Mouse (Mus musculus) CD4-positive, CD25-positive, alpha-beta regulatory T cell, adult 2 months (primary cell): ENCODE measurements around the gene Rapgef2.

Source experiments
- DNase-seq: peaks from one replicate; pipeline ENCODE4 v3.0.0-alpha.2; 2012; ENCODE audit warnings: low read depth, low spot score

Gene Rapgef2

DNA sequence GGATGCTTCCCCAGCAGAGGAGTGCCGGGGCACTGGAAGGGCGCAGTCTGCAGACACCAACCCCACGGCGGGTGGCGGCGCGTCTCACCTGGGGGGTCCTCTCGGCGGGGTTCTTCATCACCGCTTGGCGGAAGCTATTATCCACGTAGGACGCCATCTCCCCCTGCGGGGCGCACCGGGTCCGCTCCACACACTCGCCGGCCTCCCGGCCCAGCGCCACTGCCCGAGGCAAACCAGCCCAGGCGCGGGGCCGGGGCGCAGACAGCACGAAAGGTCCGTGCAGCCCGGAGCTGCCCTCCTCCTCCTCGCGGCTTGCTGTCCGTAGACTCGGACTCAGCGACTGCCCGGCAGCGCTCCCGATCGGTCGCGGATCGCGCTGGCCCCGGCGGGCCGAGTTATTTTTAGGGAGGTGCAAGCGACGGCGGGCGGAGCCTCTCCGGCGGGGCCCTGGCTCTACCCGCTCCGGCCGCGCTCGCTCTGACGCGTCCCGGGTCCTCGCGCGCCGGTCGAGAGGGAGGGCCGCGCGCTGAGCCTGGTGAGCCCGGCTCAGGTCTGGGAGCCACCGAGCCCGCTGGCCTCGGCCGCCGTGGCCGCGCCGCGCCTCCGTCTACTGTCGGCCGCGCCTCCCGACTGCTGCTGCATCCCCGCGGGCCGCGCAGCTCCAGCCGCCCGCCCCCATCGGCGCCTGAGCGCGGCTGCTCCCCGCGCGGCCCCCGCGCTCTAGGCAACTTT is at the start of gene Rapgef2:
TSS of gene Rapgef2 (minus strand) at position 142 of the 732 bp plus-strand sequence.
- peak; percentile 66 for DNase-seq

DNA sequence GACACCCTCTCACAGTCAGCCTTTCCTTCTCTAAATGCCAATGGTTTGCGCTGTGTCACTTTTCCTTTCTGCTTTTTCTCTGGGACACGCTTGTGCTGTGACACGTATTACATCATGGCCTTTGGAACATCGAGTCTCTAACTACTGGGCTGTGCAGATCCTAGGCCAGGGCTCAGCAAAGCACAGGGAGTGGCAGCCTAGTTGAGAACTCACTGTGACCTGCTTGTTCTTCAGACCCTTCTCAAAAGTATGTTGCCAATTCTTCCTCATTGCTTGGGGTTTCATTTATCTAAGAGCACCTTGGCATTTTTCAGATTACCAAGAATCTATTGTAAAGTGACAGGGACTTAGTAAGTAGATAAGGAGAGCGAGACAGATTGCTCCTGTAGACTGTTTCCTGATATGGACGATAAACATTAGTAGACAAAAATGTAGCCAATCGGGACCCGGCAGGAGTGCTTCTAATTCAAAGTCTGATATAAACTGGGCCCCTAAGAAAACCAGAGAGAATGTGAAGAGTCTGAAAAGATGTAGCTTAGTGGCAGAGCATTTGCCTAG is 47.4 kb upstream of the Rapgef2 start:
- DNase-seq = no peak

DNA sequence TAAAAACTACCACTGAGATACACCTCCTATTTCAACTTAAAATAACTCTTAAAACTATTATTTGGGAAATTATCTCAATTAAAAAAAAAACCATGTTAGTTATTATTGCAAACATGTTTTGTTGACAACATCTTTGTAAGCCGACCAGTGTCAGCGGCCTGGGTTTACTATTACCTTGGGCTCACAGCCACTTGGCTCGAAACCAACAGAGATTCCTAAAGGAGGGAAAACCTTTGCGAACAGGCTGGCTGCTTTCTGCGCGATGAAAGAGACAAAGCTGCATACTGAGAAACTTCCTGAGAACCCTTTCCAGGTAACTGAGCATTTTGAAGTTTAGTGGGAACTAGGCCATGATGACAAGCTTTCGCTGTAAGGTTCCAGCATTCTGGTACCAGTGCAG is 46.7 kb upstream of the Rapgef2 start:
- no peak for DNase-seq

DNA sequence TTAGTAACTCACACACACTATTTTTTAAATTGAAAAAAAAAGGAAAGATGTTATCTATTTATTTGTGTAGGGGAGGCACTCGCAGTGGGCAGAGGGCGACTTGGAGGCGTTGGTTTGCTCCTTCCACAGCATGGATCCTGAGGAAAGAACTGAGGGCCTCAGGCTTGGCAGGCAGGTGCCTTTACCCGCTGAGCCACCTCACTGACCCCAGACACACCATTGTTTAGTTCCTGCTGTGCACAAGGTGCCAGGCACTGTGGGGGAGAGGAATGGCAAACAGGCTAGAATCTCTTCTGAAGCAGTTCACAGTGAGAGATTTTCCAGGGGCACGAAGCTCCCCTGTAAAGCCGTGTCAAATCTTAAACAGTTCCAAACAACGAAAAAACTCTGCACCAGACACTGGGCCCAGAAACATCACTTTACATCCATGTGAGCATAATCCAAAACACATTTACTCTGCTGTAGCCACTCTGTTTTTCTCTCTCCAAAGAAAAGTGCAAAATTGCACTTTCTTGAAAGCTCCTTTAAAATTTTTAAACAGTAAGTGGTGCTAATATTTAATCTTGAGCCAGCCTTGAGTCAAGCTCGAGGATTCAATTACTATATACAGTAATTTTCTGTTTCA is 43.5 kb upstream of the Rapgef2 start:
- DNase-seq = no peak

DNA sequence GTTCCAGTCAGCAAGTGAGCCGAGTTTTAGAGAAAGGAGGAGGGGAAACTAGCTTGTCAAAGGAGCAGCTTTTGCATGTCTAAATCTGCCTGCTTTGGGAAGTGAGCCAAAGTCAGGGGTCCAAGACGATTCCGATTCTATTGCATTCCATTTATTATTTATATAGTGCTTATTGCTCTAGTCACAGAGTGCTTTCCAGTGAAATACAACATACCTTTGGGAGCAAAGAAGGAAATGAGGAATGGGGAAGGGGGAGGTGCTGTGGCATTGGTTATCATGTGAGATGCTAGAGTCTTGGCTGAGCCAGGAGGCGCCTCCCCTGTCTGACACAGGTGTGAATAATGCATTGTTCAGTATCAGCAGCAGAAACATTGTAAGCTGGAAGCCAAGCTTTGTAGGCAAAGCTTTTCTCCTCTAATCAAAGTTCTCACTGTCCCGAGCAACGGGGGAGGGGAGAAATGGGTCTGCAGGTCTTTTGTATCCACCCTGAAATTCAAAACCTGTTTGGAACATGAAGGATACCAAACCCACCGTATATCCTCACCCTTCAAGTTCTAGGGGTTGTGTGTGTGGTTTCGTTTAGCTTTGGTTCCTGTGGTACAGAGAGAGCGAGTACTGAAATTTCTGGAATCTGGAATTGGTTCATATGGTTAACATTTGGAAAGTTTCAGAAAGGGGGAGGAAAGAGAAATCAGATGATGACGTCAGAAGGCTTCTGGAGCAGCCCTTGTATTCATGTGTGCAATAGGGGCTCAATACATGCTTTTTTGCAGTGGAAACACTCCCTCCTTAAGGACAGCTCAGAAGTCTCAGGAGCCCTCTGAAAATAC is 38.6 kb upstream of the Rapgef2 start:
- no peak for DNase-seq

DNA sequence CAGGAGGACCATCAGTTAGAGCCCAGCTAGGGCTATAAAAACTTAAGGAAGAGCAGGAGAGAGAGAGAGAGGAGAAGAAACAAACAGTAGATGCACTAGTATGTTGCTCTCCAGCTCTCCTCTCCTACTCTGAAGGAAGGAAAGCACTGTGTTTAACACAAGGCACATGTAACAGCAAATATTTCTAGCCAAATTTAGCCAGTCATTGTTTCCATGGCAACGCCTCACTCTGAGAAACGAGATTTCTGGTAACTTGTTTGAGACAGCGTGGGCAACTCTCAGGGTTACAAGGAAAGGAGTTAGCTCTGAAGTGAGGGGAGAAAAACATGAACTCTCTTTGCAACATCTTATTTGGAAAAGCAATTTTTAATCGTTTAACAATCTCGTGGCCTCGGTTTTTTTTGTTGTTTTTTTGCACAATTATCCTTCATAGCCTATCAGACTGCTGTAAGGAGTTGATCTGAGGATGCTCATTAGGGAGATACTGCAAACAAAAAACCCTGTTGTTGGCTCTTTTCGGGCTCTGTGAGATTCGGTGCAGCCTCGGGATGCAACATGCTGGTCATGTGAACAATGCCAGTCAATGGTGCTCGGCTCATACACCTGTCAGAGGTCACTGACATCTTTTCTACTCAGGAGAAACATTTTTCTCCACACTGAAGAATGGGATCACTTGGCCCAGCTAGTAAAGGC is 27.8 kb upstream of the Rapgef2 start:
- no peak for DNase-seq

DNA sequence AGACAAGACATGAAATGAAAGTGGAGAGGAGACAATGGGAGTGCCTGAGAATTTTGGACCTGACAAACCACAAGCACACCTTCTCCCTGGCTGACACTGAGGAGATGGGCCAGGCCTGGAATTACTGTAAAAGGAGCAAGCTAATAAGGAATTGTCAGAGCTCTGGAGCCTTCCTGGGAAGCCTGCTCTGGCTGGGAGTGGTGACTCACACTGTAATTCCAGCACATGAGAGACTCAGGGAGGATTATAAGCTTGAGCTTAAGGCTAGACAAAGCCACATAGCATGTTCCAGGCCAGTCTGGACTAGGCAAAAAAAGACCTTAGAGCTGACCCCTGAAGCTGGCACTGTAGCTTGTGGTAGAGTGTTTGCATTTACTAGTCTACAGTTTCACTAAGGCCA is 25.6 kb upstream of the Rapgef2 start:
- no peak for DNase-seq

DNA sequence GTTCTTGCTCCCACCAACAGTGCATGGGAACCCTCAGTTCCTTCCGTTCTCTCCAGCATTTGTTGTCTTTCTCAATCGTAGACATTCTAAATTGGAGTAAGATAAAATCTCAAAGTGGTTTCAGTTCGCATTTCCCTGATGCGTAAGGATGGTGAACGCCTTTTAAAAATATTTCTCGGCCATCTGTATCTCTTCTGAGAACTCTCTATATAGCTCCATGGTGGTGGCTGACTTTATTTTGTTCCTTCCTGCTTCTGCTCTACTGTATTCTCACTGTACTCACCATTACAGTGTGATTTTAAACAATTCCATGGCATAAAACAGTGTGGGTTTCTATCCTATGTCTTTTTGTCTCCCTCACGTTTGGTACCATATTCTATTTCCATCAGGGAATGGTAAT is 23.9 kb upstream of the Rapgef2 start:
- DNase-seq = no peak

DNA sequence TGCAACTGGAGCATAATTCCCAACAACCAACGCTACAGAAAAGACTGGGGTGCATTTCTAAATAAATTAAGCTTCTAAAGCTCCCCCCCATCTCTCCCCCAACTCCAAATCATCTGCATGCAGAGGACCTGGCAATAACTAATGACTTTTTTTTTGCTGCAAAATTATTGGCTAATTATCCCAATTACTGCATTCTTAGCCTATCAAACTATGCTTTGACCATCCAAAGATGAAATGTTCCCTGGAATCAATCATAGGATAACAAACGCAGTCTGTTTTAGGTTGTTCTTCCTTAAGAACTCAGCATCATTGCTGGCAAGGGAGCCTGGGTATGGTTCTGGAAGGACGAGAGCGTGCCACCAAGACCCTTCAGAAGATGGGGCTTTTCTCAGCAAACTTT is 22.3 kb upstream of the Rapgef2 start:
- no peak for DNase-seq

DNA sequence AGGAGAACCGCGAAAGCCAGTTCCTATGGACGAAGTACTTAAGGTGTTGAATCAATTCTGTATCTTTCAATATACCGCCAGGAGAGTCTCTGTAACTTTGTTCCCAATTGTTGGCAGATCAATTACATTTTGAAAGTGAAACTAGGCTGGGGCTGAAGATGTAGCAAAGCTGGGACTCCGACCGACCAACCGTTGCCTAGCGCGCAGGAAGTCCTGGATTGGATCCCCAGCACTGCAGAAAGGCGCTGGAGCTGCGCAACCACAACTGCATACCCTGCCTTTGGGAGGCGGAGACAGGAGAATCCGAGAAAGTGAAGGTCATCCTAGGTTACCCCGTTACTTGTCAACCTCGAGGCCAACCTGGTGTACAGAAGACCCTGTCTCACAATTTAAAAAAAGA is 13.1 kb upstream of the Rapgef2 start:
- no peak for DNase-seq

DNA sequence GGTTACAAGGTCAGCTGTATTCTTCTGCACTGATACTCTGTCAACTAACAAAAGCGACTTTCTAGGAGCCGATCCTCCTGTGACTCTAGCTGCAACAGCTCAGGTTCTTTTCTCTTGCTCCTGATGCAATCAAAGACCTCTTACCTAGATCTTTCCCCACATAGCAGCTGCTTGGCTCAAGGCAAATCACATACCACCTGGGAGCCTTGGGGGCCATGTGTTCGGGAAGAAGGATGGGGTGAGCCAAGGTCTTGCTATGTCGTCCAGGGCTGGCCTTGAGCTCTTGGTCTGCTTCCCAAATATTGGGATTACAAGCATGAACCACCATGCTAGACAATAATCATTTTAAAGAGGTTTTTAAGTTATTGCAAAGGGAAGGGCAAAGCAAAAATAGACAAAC is 11.0 kb upstream of the Rapgef2 start:
- no peak for DNase-seq

DNA sequence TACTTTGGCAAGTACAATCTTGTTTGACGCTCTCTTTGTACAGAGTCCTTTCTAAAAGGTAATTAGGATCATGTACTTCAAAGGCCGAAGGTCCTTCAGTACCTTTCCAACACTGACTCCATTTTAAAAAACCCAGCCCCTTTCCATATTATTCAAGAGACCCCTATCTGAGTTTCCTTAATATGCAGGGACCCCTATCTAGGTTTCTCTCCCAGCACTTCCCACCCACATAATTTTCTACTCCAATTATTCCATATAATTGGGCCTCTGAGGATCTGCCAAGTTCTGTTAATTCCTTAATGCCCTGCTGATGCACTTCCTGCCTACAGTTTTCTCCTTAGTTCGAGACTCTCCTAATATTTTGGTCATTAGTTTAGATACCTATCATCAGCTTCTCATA is 10.3 kb upstream of the Rapgef2 start:
- DNase-seq = no peak

DNA sequence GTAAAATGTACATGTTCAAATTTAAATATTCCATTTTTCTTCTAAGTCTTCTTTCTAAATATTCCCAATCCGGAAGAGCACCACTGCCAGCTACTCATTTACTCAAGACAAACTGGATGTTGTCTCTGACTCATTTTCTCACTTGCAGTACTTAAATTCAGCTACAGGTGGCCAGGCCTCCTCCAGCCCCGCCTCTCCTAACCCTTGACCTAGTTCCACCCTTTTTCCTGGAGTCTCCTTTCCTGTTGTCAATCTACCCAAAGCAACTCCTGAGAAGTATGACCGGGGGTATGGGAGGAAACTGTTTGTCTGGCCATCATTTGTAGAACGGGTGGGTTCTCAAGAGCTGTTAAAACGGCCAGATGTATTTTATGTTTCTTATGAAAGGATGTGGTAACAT is 9.7 kb upstream of the Rapgef2 start:
- DNase-seq = peak; percentile 11

DNA sequence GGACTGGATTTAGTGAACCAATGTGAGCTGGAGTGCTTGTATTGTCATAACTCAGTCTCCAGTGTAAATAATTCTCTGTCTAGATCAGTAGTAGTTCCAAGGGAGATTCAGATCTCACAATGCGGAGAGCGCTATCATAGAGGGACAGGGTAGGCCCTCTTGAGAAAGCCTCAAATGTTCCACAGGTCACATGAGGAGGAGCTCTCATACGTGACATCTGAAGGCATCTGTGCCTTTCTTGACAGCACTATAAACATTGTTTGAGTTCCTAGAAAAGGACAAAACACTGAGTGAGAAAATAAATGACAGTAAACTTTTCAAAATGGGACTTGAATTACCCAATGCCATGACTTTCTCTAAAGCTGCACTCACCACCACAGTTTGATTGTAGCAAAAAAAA is 8.4 kb upstream of the Rapgef2 start:
- no peak for DNase-seq

DNA sequence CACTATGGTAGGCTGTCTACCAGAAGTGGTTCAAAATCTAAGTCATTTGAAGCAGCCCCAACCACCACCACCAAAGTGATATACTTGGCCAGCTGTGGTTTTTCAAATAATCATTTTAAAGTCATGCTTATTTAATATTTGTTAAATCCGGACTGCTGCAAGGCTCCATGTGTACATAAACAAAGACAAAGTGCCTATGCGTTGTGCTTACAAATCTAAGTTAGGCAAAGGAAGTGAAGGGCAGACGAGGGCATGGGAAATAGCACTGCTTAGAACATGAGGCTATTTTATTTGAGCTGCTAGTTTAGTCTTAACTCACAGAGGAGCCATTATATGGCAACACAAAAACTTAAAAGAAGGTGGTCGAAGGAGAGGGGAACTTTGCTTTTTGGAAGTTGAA is 6.7 kb upstream of the Rapgef2 start:
- no peak for DNase-seq

DNA sequence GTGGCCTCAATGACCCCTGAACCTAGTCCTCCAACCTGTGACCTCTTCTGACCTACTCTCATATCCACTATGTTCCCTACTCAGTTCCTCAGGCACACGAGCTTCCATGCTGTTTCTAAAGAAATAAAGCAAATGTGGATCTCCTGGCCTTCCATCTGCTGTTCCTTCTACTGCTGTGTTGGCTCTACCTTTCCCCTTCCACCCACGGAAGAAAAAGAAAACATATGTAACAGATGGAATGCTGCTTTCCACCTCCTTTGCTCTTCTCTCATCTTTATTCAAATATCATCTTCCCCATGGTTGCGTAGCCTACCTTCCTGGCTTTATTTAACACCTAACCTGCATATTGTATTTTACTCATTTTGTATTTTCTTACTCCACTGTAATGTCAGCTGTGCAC is 2.7 kb upstream of the Rapgef2 start:
- DNase-seq = no peak

DNA sequence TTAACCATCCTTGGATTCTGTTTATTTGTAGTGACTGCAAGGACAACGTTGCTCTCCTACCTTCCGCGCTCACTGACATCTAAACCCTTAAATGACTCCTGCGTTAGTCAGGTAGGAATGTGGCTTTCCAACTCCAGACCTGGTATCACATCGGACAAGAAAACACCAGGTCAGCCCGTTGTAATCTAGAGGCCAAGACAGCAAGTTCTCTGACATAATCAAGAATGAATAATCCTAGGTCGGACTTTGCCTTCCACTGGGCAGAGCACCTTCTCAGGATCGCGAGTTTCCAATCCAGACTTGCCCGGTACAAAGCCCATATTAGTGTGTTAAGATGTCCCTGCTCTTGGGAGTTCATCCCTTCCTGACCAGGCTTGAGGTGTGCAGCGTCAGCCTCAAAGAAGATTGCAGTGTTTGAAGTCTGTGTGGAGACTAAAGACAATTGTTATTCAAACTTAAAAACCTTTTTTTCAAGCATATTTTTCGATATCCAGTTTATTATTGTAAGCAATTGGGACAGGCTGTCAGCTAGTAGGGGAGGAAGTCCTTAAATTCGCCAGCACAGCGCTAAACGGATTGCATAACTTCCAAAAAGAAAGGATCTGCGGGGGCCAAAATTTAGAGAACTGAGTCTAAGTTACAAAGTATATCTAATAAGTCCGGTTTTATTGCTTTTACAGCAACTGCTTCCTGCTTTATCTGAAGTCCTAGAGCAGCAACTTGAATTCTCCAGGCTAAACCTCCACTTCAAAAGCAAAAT is 1.6 kb upstream of the Rapgef2 start:
- no peak for DNase-seq

DNA sequence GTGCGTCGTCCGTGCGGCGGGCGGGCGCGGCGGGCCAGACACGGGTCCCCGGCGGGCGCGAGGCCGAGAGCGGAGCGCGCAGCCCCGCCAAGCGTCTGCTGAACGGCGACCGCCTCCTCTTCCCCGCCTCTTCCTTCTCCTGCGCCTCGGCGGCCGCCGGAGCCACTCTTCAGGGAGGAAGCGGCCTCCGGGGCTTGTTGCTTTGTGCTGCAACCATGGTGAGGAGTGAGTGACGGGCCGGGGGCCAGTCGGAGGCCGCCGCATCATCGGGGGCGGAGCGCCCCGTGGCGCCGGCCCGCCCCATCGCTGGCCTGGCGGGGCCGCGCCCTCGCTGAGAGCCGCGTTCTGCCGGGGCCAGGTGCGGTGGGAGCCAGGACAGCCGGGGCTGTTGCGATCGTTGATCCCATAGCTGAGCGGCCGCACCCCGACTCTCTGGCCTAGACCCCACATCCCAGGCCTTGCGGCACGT is 825 bp upstream of the Rapgef2 start:
- peak; percentile 95 for DNase-seq

DNA sequence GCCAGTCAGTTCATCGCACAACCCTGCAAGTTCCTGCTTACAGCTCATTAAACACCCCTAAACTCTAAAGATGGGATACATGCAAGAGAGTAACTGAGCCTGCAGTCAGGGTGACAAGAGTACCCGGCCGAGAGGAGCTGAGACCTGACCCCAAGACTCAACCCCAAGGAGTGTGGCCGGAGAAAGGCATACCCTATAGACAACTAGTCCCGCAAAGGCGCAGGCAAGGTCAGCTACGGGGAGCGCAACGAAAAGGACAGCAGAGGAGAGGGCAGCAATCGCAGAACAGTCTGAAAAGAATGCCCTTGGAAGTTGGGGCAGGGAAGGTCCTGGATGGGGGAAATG is 314 bp downstream of the Rapgef2 start:
- no peak for DNase-seq

DNA sequence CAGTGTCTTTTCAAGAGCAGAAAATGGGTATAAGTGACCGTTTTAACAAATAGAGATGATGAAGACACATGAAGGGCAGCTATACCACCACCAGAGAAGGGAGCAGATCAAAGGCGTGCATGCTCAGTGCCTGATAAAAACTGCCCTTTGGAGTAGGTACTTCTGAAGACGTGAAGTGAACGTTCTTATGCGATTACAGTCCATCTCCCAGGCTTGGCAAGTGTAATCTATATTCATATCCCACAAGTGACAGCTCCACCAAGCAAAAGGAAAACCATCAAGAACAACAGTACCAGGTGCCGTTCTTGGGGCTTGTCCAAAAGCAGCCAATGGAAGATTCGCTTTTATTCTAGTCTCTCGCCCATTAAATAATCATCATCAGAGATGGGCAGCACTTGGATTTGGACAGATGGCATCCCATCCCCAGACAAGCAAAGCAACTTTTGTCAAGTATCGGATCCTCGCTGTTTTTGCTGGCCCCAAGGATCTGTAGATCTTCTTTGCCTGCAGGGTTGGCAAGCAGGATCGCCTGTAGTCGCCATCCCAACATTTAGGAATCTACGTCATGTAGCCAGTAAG is 1.1 kb downstream of the Rapgef2 start:
- DNase-seq = no peak

DNA sequence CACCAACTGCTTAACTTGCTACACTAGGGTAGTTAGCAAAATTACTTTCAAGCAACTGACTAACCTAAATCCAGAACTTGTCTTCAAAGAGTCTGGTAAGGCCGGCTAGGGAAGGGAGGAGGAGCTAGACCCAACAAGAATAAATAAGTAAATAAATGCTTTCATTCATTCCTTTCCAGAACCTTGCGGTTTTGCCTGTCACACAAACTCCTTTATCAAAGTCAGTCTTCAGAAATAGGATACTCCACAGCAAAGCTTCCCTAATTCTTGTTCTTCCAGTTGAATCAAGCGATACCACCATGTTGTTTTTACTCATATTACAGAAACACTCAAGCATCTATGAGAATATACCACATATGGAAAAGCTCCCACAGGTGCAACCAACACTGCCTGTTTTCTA is 2.3 kb downstream of the Rapgef2 start:
- DNase-seq = no peak
